8 mouse cellular contexts compared by ENCODE assay signal in genomic region chr2:154557184-154557832, GRCm38 (mm10). TPM values are rescaled to one million over a fixed set of nuclear protein-coding genes. Genes with fewer than 3 reads are reported as not detected.
DNase-seq lines count a peak whose midpoint lies in the region; ATAC-seq lines count a peak whose summit lies in the region.

No protein-coding gene starts in this region.

- H3K4me3 ChIP-seq in limb, embryonic 11.5 days (ENCODE audit: low read depth, low read length): no peak overlapping the region
- H3K4me3 ChIP-seq in limb, embryonic 10.5 days: no peak overlapping the region
- peak overlapping the region; percentile 46 for H3K4me3 ChIP-seq in forebrain, embryonic 15.5 days
- no peak overlapping the region for H3K4me3 ChIP-seq in midbrain, embryonic 15.5 days

- DNase-seq in adrenal gland, postnatal 14 days: peak; percentile 47
- no peak for DNase-seq in adrenal gland, adult 8-10 months
- DNase-seq in limb, embryonic 11.5 days (ENCODE audit: low spot score): no peak
- no peak for DNase-seq in limb, embryonic 10.5 days (ENCODE audit: low spot score)
- no peak for DNase-seq in gastrocnemius, postnatal 4 days (ENCODE audit: low spot score in 2 of 2)
- no peak for DNase-seq in embryo, embryonic 10 days (ENCODE audit: low spot score)

- H3K36me3 ChIP-seq in limb, embryonic 11.5 days (ENCODE audit: control insufficient read depth, insufficient read depth, low read length): peaks cover 9% of the 10 kb centered on the region
- peaks cover 28% of the 10 kb centered on the region for H3K36me3 ChIP-seq in limb, embryonic 10.5 days
- H3K36me3 ChIP-seq in forebrain, embryonic 15.5 days: no peaks in the 10 kb centered on the region
- H3K36me3 ChIP-seq in midbrain, embryonic 15.5 days (replicated peaks): no peaks in the 10 kb centered on the region

- 49% methylated on average over 5 of the region's 5 CpGs for WGBS in limb, embryonic 11.5 days
- WGBS in limb, embryonic 10.5 days: 56% methylated on average over 5 of the region's 5 CpGs
- 41% methylated on average over 5 of the region's 5 CpGs for whole genome bisulfite sequencing in forebrain, embryonic 15.5 days
- WGBS in midbrain, embryonic 15.5 days: 55% methylated on average over 5 of the region's 5 CpGs

- no peak overlapping the region for H3K9ac ChIP-seq in limb, embryonic 11.5 days (ENCODE audit: low read length)
- H3K9ac ChIP-seq in forebrain, embryonic 15.5 days (replicated peaks): no peak overlapping the region
- H3K9ac ChIP-seq in midbrain, embryonic 15.5 days: no peak overlapping the region

- 0 out of 2 replicates have a peak, but pooled peaks cover 3% of the 10 kb centered on the region for H3K27me3 ChIP-seq in limb, embryonic 11.5 days (ENCODE audit: control insufficient read depth, insufficient read depth, low read length)
- peaks cover 23% of the 10 kb centered on the region for H3K27me3 ChIP-seq in limb, embryonic 10.5 days (ENCODE audit: low read depth, poor library complexity, severe bottlenecking)
- no peaks in the 10 kb centered on the region for H3K27me3 ChIP-seq in forebrain, embryonic 15.5 days
- H3K27me3 ChIP-seq in midbrain, embryonic 15.5 days (replicated peaks): no peaks in the 10 kb centered on the region

- peaks cover 9% of the 10 kb centered on the region for H3K4me1 ChIP-seq in limb, embryonic 11.5 days (ENCODE audit: control insufficient read depth, insufficient read depth, low read length)
- peaks cover 30% of the 10 kb centered on the region for H3K4me1 ChIP-seq in limb, embryonic 10.5 days
- peaks cover 30% of the 10 kb centered on the region for H3K4me1 ChIP-seq in forebrain, embryonic 15.5 days
- peaks cover 31% of the 10 kb centered on the region for H3K4me1 ChIP-seq in midbrain, embryonic 15.5 days

- H3K27ac ChIP-seq in limb, embryonic 11.5 days (replicated peaks; ENCODE audit: low read depth, low read length): no peak overlapping the region
- no peak overlapping the region for H3K27ac ChIP-seq in limb, embryonic 10.5 days
- 0 out of 2 replicates have a peak overlapping the region, but pooled peaks have one; percentile 43 for H3K27ac ChIP-seq in forebrain, embryonic 15.5 days (replicated peaks)
- H3K27ac ChIP-seq in midbrain, embryonic 15.5 days: no peak overlapping the region; the same call in 1 of the 2 replicates

- H3K9me3 ChIP-seq in limb, embryonic 11.5 days (ENCODE audit: control insufficient read depth, low read length): no peaks in the 10 kb centered on the region
- no peaks in the 10 kb centered on the region for H3K9me3 ChIP-seq in limb, embryonic 10.5 days (replicated peaks)
- H3K9me3 ChIP-seq in forebrain, embryonic 15.5 days: no peaks in the 10 kb centered on the region
- H3K9me3 ChIP-seq in midbrain, embryonic 15.5 days: no peaks in the 10 kb centered on the region

- ATAC-seq in limb, embryonic 11.5 days (ENCODE audit: insufficient number of reproducible peaks, low FRiP score, low TSS enrichment, low read depth): no peak
- ATAC-seq in forebrain, embryonic 15.5 days (replicated peaks): no peak
- no peak for ATAC-seq in midbrain, embryonic 15.5 days (replicated peaks)

- 0 out of 2 replicates have a peak overlapping the region, but pooled peaks have one; percentile 0 for H3K4me2 ChIP-seq in limb, embryonic 11.5 days (ENCODE audit: low read depth, severe bottlenecking)
- peak overlapping the region; percentile 70 for H3K4me2 ChIP-seq in forebrain, embryonic 15.5 days (replicated peaks)
- 0 out of 2 replicates have a peak overlapping the region, but pooled peaks have one; percentile 76 for H3K4me2 ChIP-seq in midbrain, embryonic 15.5 days

RNA-seq across cellular contexts. Expression of gene Necab3, which starts 1.4 kb away (rescaled TPM):
- total RNA-seq in adrenal gland, postnatal 14 days (2021): 2.3 and 3.9 TPM in 2 replicates
- total RNA-seq in adrenal gland, adult 8-10 months (2022): 1 to 10 TPM in 3 of 4 experiments, under 1 TPM in 1; 0.41 to 3.1 (median 2.6) TPM
- polyA plus RNA-seq in limb, embryonic 11.5 days (2014; fragmentation: Nextera tagmentation; extraction: Ambion mirVana): 1.4 and 1.5 TPM in 2 replicates
- polyA plus RNA-seq in limb, embryonic 10.5 days (2016; fragmentation: Nextera tagmentation; extraction: Ambion mirVana): 2.0 and 2.1 TPM in 2 replicates
- polyA plus RNA-seq in forebrain, embryonic 15.5 days (2015; fragmentation: Nextera tagmentation; extraction: Ambion mirVana): 22.2 and 27.8 TPM in 2 replicates
- polyA plus RNA-seq in midbrain, embryonic 15.5 days (2015; fragmentation: Nextera tagmentation; extraction: Ambion mirVana): 15.4 and 18.0 TPM in 2 replicates
- total RNA-seq in gastrocnemius, postnatal 4 days (2021): 1 to 10 TPM; 1.8 to 2.1 TPM

RNA-seq across cellular contexts. Expression of gene Actl10, which starts 5.7 kb away (rescaled TPM):
- total RNA-seq in adrenal gland, postnatal 14 days (2021): not detected in 2 replicates
- total RNA-seq in adrenal gland, adult 8-10 months (2022): under 1 TPM in 2 of 4 experiments, not detected in 2; 0.17 to 0.31 TPM
- polyA plus RNA-seq in limb, embryonic 11.5 days (2014; fragmentation: Nextera tagmentation; extraction: Ambion mirVana): 0.19 and 0.20 TPM in 2 replicates
- polyA plus RNA-seq in limb, embryonic 10.5 days (2016; fragmentation: Nextera tagmentation; extraction: Ambion mirVana): 0.16 and 0.28 TPM in 2 replicates
- polyA plus RNA-seq in forebrain, embryonic 15.5 days (2015; fragmentation: Nextera tagmentation; extraction: Ambion mirVana): 0.59 and 0.88 TPM in 2 replicates
- 0.36 and 0.60 TPM in 2 replicates for polyA plus RNA-seq in midbrain, embryonic 15.5 days (2015; fragmentation: Nextera tagmentation; extraction: Ambion mirVana)
- under 1 TPM; 0.25 to 0.29 TPM for total RNA-seq in gastrocnemius, postnatal 4 days (2021)

RNA-seq across cellular contexts. Expression of gene 1700003F12Rik, which starts 10.4 kb away (rescaled TPM):
- total RNA-seq in adrenal gland, postnatal 14 days (2021): 0.56 TPM in 1 of 2 replicates, not detected in the other
- under 1 TPM in 2 of 4 experiments, not detected in 2; 0.46 to 0.71 TPM for total RNA-seq in adrenal gland, adult 8-10 months (2022)
- polyA plus RNA-seq in limb, embryonic 11.5 days (2014; fragmentation: Nextera tagmentation; extraction: Ambion mirVana): 0.95 and 1.0 TPM in 2 replicates
- 1.1 and 1.6 TPM in 2 replicates for polyA plus RNA-seq in limb, embryonic 10.5 days (2016; fragmentation: Nextera tagmentation; extraction: Ambion mirVana)
- 1.9 and 2.6 TPM in 2 replicates for polyA plus RNA-seq in forebrain, embryonic 15.5 days (2015; fragmentation: Nextera tagmentation; extraction: Ambion mirVana)
- polyA plus RNA-seq in midbrain, embryonic 15.5 days (2015; fragmentation: Nextera tagmentation; extraction: Ambion mirVana): 1.8 and 2.1 TPM in 2 replicates
- total RNA-seq in gastrocnemius, postnatal 4 days (2021): under 1 TPM; 0.44 to 0.80 TPM

RNA-seq across cellular contexts. Expression of gene E2f1, which starts 12.4 kb away (rescaled TPM):
- total RNA-seq in adrenal gland, postnatal 14 days (2021): 12.1 and 12.2 TPM in 2 replicates
- 10 to 100 TPM in 3 of 4 experiments, 1 to 10 TPM in 1; 9.9 to 12.9 (median 12.0) TPM for total RNA-seq in adrenal gland, adult 8-10 months (2022)
- 8.9 and 10.9 TPM in 2 replicates for polyA plus RNA-seq in limb, embryonic 11.5 days (2014; fragmentation: Nextera tagmentation; extraction: Ambion mirVana)
- 25.4 and 27.3 TPM in 2 replicates for polyA plus RNA-seq in limb, embryonic 10.5 days (2016; fragmentation: Nextera tagmentation; extraction: Ambion mirVana)
- 14.1 and 15.8 TPM in 2 replicates for polyA plus RNA-seq in forebrain, embryonic 15.5 days (2015; fragmentation: Nextera tagmentation; extraction: Ambion mirVana)
- polyA plus RNA-seq in midbrain, embryonic 15.5 days (2015; fragmentation: Nextera tagmentation; extraction: Ambion mirVana): 5.4 and 7.1 TPM in 2 replicates
- 10 to 100 TPM; 16.6 TPM for total RNA-seq in gastrocnemius, postnatal 4 days (2021)

RNA-seq across cellular contexts. Expression of gene Pxmp4, which starts 46.2 kb away (rescaled TPM):
- 41.9 and 44.4 TPM in 2 replicates for total RNA-seq in adrenal gland, postnatal 14 days (2021)
- 10 to 100 TPM; 28.8 to 36.5 (median 32.1) TPM for total RNA-seq in adrenal gland, adult 8-10 months (2022)
- 13.5 and 15.9 TPM in 2 replicates for polyA plus RNA-seq in limb, embryonic 11.5 days (2014; fragmentation: Nextera tagmentation; extraction: Ambion mirVana)
- 11.4 and 14.5 TPM in 2 replicates for polyA plus RNA-seq in limb, embryonic 10.5 days (2016; fragmentation: Nextera tagmentation; extraction: Ambion mirVana)
- polyA plus RNA-seq in forebrain, embryonic 15.5 days (2015; fragmentation: Nextera tagmentation; extraction: Ambion mirVana): 13.4 and 14.1 TPM in 2 replicates
- polyA plus RNA-seq in midbrain, embryonic 15.5 days (2015; fragmentation: Nextera tagmentation; extraction: Ambion mirVana): 15.7 and 15.9 TPM in 2 replicates
- total RNA-seq in gastrocnemius, postnatal 4 days (2021): 10 to 100 TPM; 15.7 to 20.9 TPM

Comparison
In these comparisons a context has a peak if more than half of its experiments do, and no peak if none do; other contexts are left out.
1. H3K4me2 ChIP-seq: peak in every context shown above with its lines; median percentile 76 in midbrain, embryonic 15.5 days; 70 in forebrain, embryonic 15.5 days; 0 in limb, embryonic 11.5 days.